Mouse (Mus musculus) gastrocnemius, postnatal 36 days (tissue): ENCODE measurements around the gene Cntn2. TPM values are rescaled to one million over a fixed set of nuclear protein-coding genes. Genes with fewer than 3 reads are reported as not detected.
A peak's percentile ranks its signal among the peaks of the same experiment; 100 is the strongest.
"Not testable (repeated sequence)": the region's sequence is repeated elsewhere in the genome, so short reads cannot be mapped to it uniquely, and the experiment has no call there.

Source experiments
- DNase-seq, 2 experiments: peaks; one replicate each; pipeline ENCODE4 v3.0.0; 2022
- intact Hi-C: fragments of 180-260 bp; cut with DNase I; formaldehyde crosslinking; loops from one replicate; pipeline ENCODE4 v1.15.1; 2025
- total RNA-seq, 2 experiments: library from RNA; stranded (reverse); gene quantifications; 2 replicates each; pipeline ENCODE4 v1.2.3; 2021

Gene Cntn2
- total RNA-seq, 2 experiments from 2014 or later = not detected

GRCm38 (mm10) chr1:132516776-132517175, 26.3 kb downstream of the Cntn2 start:
- intact Hi-C loops = no loop called here
- no peak for DNase-seq

- intact Hi-C loops = no loop called here
- no peak for DNase-seq
Observed at GRCm38 (mm10) chr1:132515339-132515738, 27.7 kb downstream of the Cntn2 start.

GRCm38 (mm10) chr1:132512106-132512505, 30.9 kb downstream of the Cntn2 start:
- no peak for DNase-seq
- intact Hi-C loops = no loop called here

- intact Hi-C loops = no loop called here
- DNase-seq = no peak
Observed at GRCm38 (mm10) chr1:132511521-132511920, 31.5 kb downstream of the Cntn2 start.

GRCm38 (mm10) chr1:132509771-132510170, 33.3 kb downstream of the Cntn2 start:
- no peak for DNase-seq
- intact Hi-C loops = no loop called here

- intact Hi-C loops = no loop called here
- DNase-seq = no peak
Observed at GRCm38 (mm10) chr1:132506656-132507055, 36.4 kb downstream of the Cntn2 start.

- DNase-seq = no peak
- intact Hi-C loops = no loop called here
Observed at GRCm38 (mm10) chr1:132506058-132506457, 37.0 kb downstream of the Cntn2 start, which contains the start of gene Tmem81. Gene Tmem81, plus strand, starts transcription at chr1:132506230.

GRCm38 (mm10) chr1:132505155-132505554, 37.9 kb downstream of the Cntn2 start:
- intact Hi-C loops = no loop called here
- no peak for DNase-seq

- no peak for DNase-seq
- intact Hi-C loops = no loop called here
Observed at GRCm38 (mm10) chr1:132500535-132500934, 42.5 kb downstream of the Cntn2 start.

- intact Hi-C loops = no loop called here
Observed at GRCm38 (mm10) chr1:132483759-132484158, 59.3 kb downstream of the Cntn2 start.

GRCm38 (mm10) chr1:132483234-132483633, 59.8 kb downstream of the Cntn2 start:
- no peak for DNase-seq
- intact Hi-C loops = no loop called here

More at GRCm38 (mm10) chr1:132483759-132484158, 59.3 kb downstream of the Cntn2 start:
- DNase-seq = no peak

GRCm38 (mm10) chr1:132481619-132482018, 61.4 kb downstream of the Cntn2 start:
- DNase-seq = no peak
- intact Hi-C loops = no loop called here

GRCm38 (mm10) chr1:132479438-132479837, 63.6 kb downstream of the Cntn2 start:
- intact Hi-C loops = no loop called here
- no peak for DNase-seq

- peak; percentile 79 to 89 for DNase-seq
Observed at GRCm38 (mm10) chr1:132476928-132477691, 65.9 kb downstream of the Cntn2 start, which contains the start of gene Rbbp5. Gene Rbbp5, plus strand, starts transcription at chr1:132477365.

GRCm38 (mm10) chr1:132476575-132476927, 66.5 kb downstream of the Cntn2 start:
- no peak for DNase-seq
- intact Hi-C loops = loop anchor here (2.0 kb wide), 1 partner anchor 60 kb away; the partner anchor contains the start of gene Dstyk

More at GRCm38 (mm10) chr1:132476928-132477691, 65.9 kb downstream of the Cntn2 start, which contains the start of gene Rbbp5:
- intact Hi-C loops = loop anchor here (2.0 kb wide), 1 partner anchor 60 kb away; the partner anchor contains the start of gene Dstyk

- DNase-seq = no peak
- intact Hi-C loops = loop anchor here (5.0 kb wide), 1 partner anchor 107 kb away; no protein-coding TSS in a partner anchor
Observed at GRCm38 (mm10) chr1:132474496-132474895, 68.6 kb downstream of the Cntn2 start.

- no peak for DNase-seq
- intact Hi-C loops = loop anchor here (5.0 kb wide), 1 partner anchor 105 kb away; no protein-coding TSS in a partner anchor
Observed at GRCm38 (mm10) chr1:132472537-132472936, 70.5 kb downstream of the Cntn2 start.

- no peak for DNase-seq
- intact Hi-C loops = loop anchor here (5.0 kb wide), 1 partner anchor 104 kb away; no protein-coding TSS in a partner anchor
Observed at GRCm38 (mm10) chr1:132471499-132471898, 71.6 kb downstream of the Cntn2 start.

- DNase-seq = no peak
- intact Hi-C loops = loop anchor here (5.0 kb wide), 1 partner anchor 104 kb away; no protein-coding TSS in a partner anchor
Observed at GRCm38 (mm10) chr1:132471032-132471431, 72.0 kb downstream of the Cntn2 start.

GRCm38 (mm10) chr1:132470031-132470430, 73.0 kb downstream of the Cntn2 start:
- intact Hi-C loops = loop anchor here (5.0 kb wide), 1 partner anchor 103 kb away; no protein-coding TSS in a partner anchor
- DNase-seq = not testable (repeated sequence)

GRCm38 (mm10) chr1:132469519-132469918, 73.5 kb downstream of the Cntn2 start:
- intact Hi-C loops = no loop called here
- DNase-seq = no peak

GRCm38 (mm10) chr1:132468926-132469325, 74.1 kb downstream of the Cntn2 start:
- intact Hi-C loops = no loop called here
- no peak for DNase-seq
